Mouse (Mus musculus) liver, embryonic 14.5 days (tissue): ENCODE measurements around the gene Dnal1.

ENCODE experiments used
- CTCF ChIP-seq: IDR thresholded peaks from 2 replicates; pipeline ENCODE4 v1.5.1; 2016; ENCODE audit warnings: antibody characterized with exemption, low read depth, control low read depth
- EP300 ChIP-seq: IDR thresholded peaks from 2 replicates; pipeline ENCODE4 v1.6.1; 2016; ENCODE audit warnings: antibody characterized with exemption, low read depth

GRCm38 (mm10) chr12:84100071-84100470 lies 14.1 kb upstream of the Dnal1 start:
- TF ChIP-seq CTCF (no peak), EP300 (no peak)
